Mouse (Mus musculus): ENCODE measurements around the gene Alg11. TPM values are rescaled to one million over a fixed set of nuclear protein-coding genes. Genes with fewer than 3 reads are reported as not detected.

Gene Alg11
- total RNA-seq (2023; ENCODE audit: inconsistent age) = 14.8 to 24.1 TPM (median 20.4 TPM) in 4 replicates

GRCm38 (mm10) chr8:22060446-22060889 is at the start of gene Alg11:
Alg11 (plus strand) TSS chr8:22060721.

GRCm38 (mm10) chr8:22059821-22060445 is 588 bp upstream of the Alg11 start, which contains the start of gene Atp7b:
Atp7b (minus strand) TSS chr8:22060305.

Other genes with a start within 250 kb of the Alg11 start
- not detected in 4 replicates for gene Defb50, start 237.2 kb upstream of the Alg11 start, total RNA-seq (2023; ENCODE audit: inconsistent age)
- gene Defb2, start 220.8 kb upstream of the Alg11 start, total RNA-seq (2023; ENCODE audit: inconsistent age) = not detected in 4 replicates
- gene Defb10, start 201.8 kb upstream of the Alg11 start, total RNA-seq (2023; ENCODE audit: inconsistent age) = not detected in 4 replicates
- gene Defb9, start 175.3 kb upstream of the Alg11 start, total RNA-seq (2023; ENCODE audit: inconsistent age) = not detected in 4 replicates
- gene Defb11, start 154.3 kb upstream of the Alg11 start, total RNA-seq (2023; ENCODE audit: inconsistent age) = not detected in 4 replicates
- not detected in 4 replicates for gene Defb15, start 128.0 kb upstream of the Alg11 start, total RNA-seq (2023; ENCODE audit: inconsistent age)
- not detected in 4 replicates for gene Defb35, start 122.4 kb upstream of the Alg11 start, total RNA-seq (2023; ENCODE audit: inconsistent age)
- gene Defb13, start 114.0 kb upstream of the Alg11 start, total RNA-seq (2023; ENCODE audit: inconsistent age) = not detected in 4 replicates
- gene Fam90a1a, start 102.0 kb upstream of the Alg11 start, total RNA-seq (2023; ENCODE audit: inconsistent age) = not detected in 4 replicates
- gene Ccdc70, start 90.9 kb upstream of the Alg11 start, total RNA-seq (2023; ENCODE audit: inconsistent age) = not detected in 4 replicates
- 0.19 to 0.58 TPM (median 0.36 TPM) in 4 replicates for gene Atp7b, start 416 bp upstream of the Alg11 start, total RNA-seq (2023; ENCODE audit: inconsistent age)
- not detected in 4 replicates for gene Nek5, start 64.3 kb downstream of the Alg11 start, total RNA-seq (2023; ENCODE audit: inconsistent age)
- gene Nek3, start 105.7 kb downstream of the Alg11 start, total RNA-seq (2023; ENCODE audit: inconsistent age) = 4.6 to 6.4 TPM (median 5.3 TPM) in 4 replicates
- 1.7 to 2.7 TPM (median 2.1 TPM) in 4 replicates for gene Ckap2, start 125.1 kb downstream of the Alg11 start, total RNA-seq (2023; ENCODE audit: inconsistent age)
- 24.5 to 32.8 TPM (median 27.5 TPM) in 4 replicates for gene Vps36, start 132.1 kb downstream of the Alg11 start, total RNA-seq (2023; ENCODE audit: inconsistent age)
- gene Thsd1, start 166.6 kb downstream of the Alg11 start, total RNA-seq (2023; ENCODE audit: inconsistent age) = 0.18 to 0.55 TPM (median 0.45 TPM) in 4 replicates
- gene Tpte, start 222.7 kb downstream of the Alg11 start, total RNA-seq (2023; ENCODE audit: inconsistent age) = not detected in 4 replicates